Mouse (Mus musculus) gastrocnemius, postnatal 36 days (tissue): Measurements from ENCODE around the gene Ripor3. TPM values are rescaled to one million over a fixed set of nuclear protein-coding genes. Genes with fewer than 3 reads are reported as not detected.

ENCODE experiments used
- DNase-seq, 2 experiments: peaks; one replicate each; pipeline ENCODE4 v3.0.0; 2022
- intact Hi-C: fragments of 180-260 bp; cut with DNase I; formaldehyde crosslinking; loops from one replicate; pipeline ENCODE4 v1.15.1; 2025
- total RNA-seq, 2 experiments: library from RNA; stranded (reverse); gene quantifications; 2 replicates each; pipeline ENCODE4 v1.2.3; 2021

Ripor3 gene
- total RNA-seq, 2 experiments from 2014 or later = 0.39 to 0.64 TPM

GRCm38 (mm10) chr2:167959384-167959911 lies 51.0 kb downstream of the Ripor3 start:
- DNase-seq = no peak

GRCm38 (mm10) chr2:167958843-167959242 lies 51.6 kb downstream of the Ripor3 start:
- DNase-seq = peak; percentile 65 to 83
- intact Hi-C loops = no loop called here

More at GRCm38 (mm10) chr2:167959384-167959911, 51.0 kb downstream of the Ripor3 start:
- intact Hi-C loops = no loop called here

GRCm38 (mm10) chr2:167958082-167958788 lies 52.2 kb downstream of the Ripor3 start:
- intact Hi-C loops = no loop called here
- DNase-seq = peak; percentile 53

GRCm38 (mm10) chr2:167957539-167957938 lies 52.9 kb downstream of the Ripor3 start:
- intact Hi-C loops = no loop called here

GRCm38 (mm10) chr2:167954928-167955327 lies 55.5 kb downstream of the Ripor3 start:
- no peak for DNase-seq
- intact Hi-C loops = no loop called here

More at GRCm38 (mm10) chr2:167957539-167957938, 52.9 kb downstream of the Ripor3 start:
- DNase-seq = no peak

- DNase-seq = no peak
- intact Hi-C loops = no loop called here
Measured at GRCm38 (mm10) chr2:167953819-167954218, 56.6 kb downstream of the Ripor3 start.

- DNase-seq = no peak
- intact Hi-C loops = no loop called here
Measured at GRCm38 (mm10) chr2:167951301-167952211, 58.9 kb downstream of the Ripor3 start.

GRCm38 (mm10) chr2:167950681-167951080 lies 59.7 kb downstream of the Ripor3 start:
- no peak for DNase-seq
- intact Hi-C loops = no loop called here

- no peak for DNase-seq
- intact Hi-C loops = no loop called here
Measured at GRCm38 (mm10) chr2:167949808-167950207, 60.6 kb downstream of the Ripor3 start.

- no peak for DNase-seq
- intact Hi-C loops = no loop called here
Measured at GRCm38 (mm10) chr2:167949250-167949649, 61.2 kb downstream of the Ripor3 start.

- no peak for DNase-seq
- intact Hi-C loops = no loop called here
Measured at GRCm38 (mm10) chr2:167948557-167948956, 61.9 kb downstream of the Ripor3 start.

GRCm38 (mm10) chr2:167948047-167948446 lies 62.4 kb downstream of the Ripor3 start:
- intact Hi-C loops = no loop called here
- no peak for DNase-seq

- intact Hi-C loops = no loop called here
- no peak for DNase-seq
Measured at GRCm38 (mm10) chr2:167947251-167947650, 63.2 kb downstream of the Ripor3 start.

- intact Hi-C loops = no loop called here
- DNase-seq = no peak
Measured at GRCm38 (mm10) chr2:167945451-167945850, 65.0 kb downstream of the Ripor3 start.

- DNase-seq = no peak
- intact Hi-C loops = no loop called here
Measured at GRCm38 (mm10) chr2:167944193-167944592, 66.2 kb downstream of the Ripor3 start.

- intact Hi-C loops = no loop called here
Measured at GRCm38 (mm10) chr2:167942926-167943633, 67.3 kb downstream of the Ripor3 start.

GRCm38 (mm10) chr2:167942199-167942925 lies 68.1 kb downstream of the Ripor3 start:
- DNase-seq = peak; percentile 44 to 53
- intact Hi-C loops = no loop called here

More at GRCm38 (mm10) chr2:167942926-167943633, 67.3 kb downstream of the Ripor3 start:
- peak in 1 of 2 experiments; percentile 24 for DNase-seq

GRCm38 (mm10) chr2:167941745-167942176 lies 68.7 kb downstream of the Ripor3 start:
- no peak for DNase-seq
- intact Hi-C loops = no loop called here

GRCm38 (mm10) chr2:167941320-167941719 lies 69.1 kb downstream of the Ripor3 start:
- intact Hi-C loops = no loop called here
- DNase-seq = no peak

GRCm38 (mm10) chr2:167940636-167941035 lies 69.8 kb downstream of the Ripor3 start:
- DNase-seq = no peak
- intact Hi-C loops = no loop called here
